Comparison of ENCODE assay signal across 10 mouse cellular contexts in the genomic region with DNA sequence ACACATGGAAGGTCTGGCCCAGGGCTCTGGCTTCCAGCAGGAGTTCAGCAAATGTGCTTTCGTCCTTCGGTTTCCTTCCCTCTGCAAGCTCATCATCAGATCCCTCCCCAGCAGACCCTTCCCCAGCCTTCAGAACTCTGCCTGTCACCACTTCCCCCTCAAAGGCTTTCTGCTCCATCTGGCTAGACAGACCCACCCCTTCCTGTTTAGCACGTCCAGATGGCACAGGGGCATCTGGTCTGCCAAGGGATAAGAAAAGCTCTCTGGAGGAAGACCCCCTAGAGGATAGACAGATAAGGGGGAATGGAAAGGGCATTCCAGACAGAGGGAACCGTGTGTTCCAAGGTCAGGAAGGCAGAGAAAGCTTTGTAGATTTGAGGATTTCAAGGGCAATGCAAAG. TPM values are rescaled to one million over a fixed set of nuclear protein-coding genes. Genes with fewer than 3 reads are reported as not detected.
A peak's percentile ranks its signal among the peaks of the same experiment; 100 is the strongest.
DNase-seq lines count a peak whose midpoint lies in the region; ATAC-seq and TF ChIP-seq lines count a peak whose summit lies in the region.
"Had no signal": no experiment of that assay in that cellular context is flagged by ENCODE, and none has a peak within 500 bp of the region (broad histone marks: within the 10 kb centered on the region; RNA-seq: fewer than 3 reads in every experiment).

No protein-coding gene starts in this region.

- no peak for ATAC-seq in intestine, embryonic 15.5 days
- ATAC-seq in intestine, embryonic 16.5 days = no peak
- no peak for ATAC-seq in forebrain, embryonic 11.5 days (replicated peaks; ENCODE audit: low FRiP score)

- no peaks in the 10 kb centered on the region for H3K27me3 ChIP-seq in intestine, embryonic 15.5 days (replicated peaks)
- H3K27me3 ChIP-seq in intestine, embryonic 16.5 days (replicated peaks; ENCODE audit: control insufficient read depth, insufficient read depth, low read length) = no peaks in the 10 kb centered on the region
- no peaks in the 10 kb centered on the region for H3K27me3 ChIP-seq in forebrain, embryonic 11.5 days (ENCODE audit: control insufficient read depth, insufficient read depth, low read length)
- no peaks in the 10 kb centered on the region for H3K27me3 ChIP-seq in limb, embryonic 10.5 days (ENCODE audit: low read depth, poor library complexity, severe bottlenecking)
- H3K27me3 ChIP-seq: liver, embryonic 15.5 days had no signal

- H3K9ac ChIP-seq in intestine, embryonic 15.5 days = no peak overlapping the region
- no peak overlapping the region for H3K9ac ChIP-seq in intestine, embryonic 16.5 days (ENCODE audit: low read depth, low read length)
- no peak overlapping the region for H3K9ac ChIP-seq in forebrain, embryonic 11.5 days (ENCODE audit: low read length)
- H3K9ac ChIP-seq: liver, embryonic 15.5 days had no signal

- H3K36me3 ChIP-seq in intestine, embryonic 15.5 days = no peaks in the 10 kb centered on the region
- no peaks in the 10 kb centered on the region for H3K36me3 ChIP-seq in intestine, embryonic 16.5 days (ENCODE audit: control insufficient read depth, insufficient read depth, low read length)
- no peaks in the 10 kb centered on the region for H3K36me3 ChIP-seq in forebrain, embryonic 11.5 days (ENCODE audit: control insufficient read depth, insufficient read depth, low read length)
- no peaks in the 10 kb centered on the region; the same call in 1 of the 2 replicates for H3K36me3 ChIP-seq in limb, embryonic 10.5 days
- H3K36me3 ChIP-seq: liver, embryonic 15.5 days had no signal

- WGBS in intestine, embryonic 15.5 days = 65% methylated on average over 4 of the region's 4 CpGs
- WGBS in intestine, embryonic 16.5 days = 57% methylated on average over 4 of the region's 4 CpGs
- WGBS in forebrain, embryonic 11.5 days = 63% methylated on average over 4 of the region's 4 CpGs
- WGBS in limb, embryonic 10.5 days = 24% methylated on average over 4 of the region's 4 CpGs

- H3K9me3 ChIP-seq in intestine, embryonic 15.5 days = no peaks in the 10 kb centered on the region
- no peaks in the 10 kb centered on the region for H3K9me3 ChIP-seq in intestine, embryonic 16.5 days (ENCODE audit: control insufficient read depth, low read length)
- no peaks in the 10 kb centered on the region for H3K9me3 ChIP-seq in forebrain, embryonic 11.5 days (ENCODE audit: control insufficient read depth, low read length)
- H3K9me3 ChIP-seq in limb, embryonic 10.5 days (replicated peaks) = no peaks in the 10 kb centered on the region
- H3K9me3 ChIP-seq: liver, embryonic 15.5 days had no signal

- peaks cover 28% of the 10 kb centered on the region for H3K4me1 ChIP-seq in intestine, embryonic 15.5 days (replicated peaks)
- peaks cover 28% of the 10 kb centered on the region for H3K4me1 ChIP-seq in intestine, embryonic 16.5 days (ENCODE audit: control insufficient read depth, insufficient read depth, low read length)
- H3K4me1 ChIP-seq in bone marrow macrophage, adult 2 months (ENCODE audit: control insufficient read depth, insufficient read depth, low read length) = peaks cover 51% of the 10 kb centered on the region
- H3K4me1 ChIP-seq in forebrain, embryonic 11.5 days (replicated peaks; ENCODE audit: control insufficient read depth, insufficient read depth, low read length) = peaks cover 36% of the 10 kb centered on the region
- H3K4me1 ChIP-seq in limb, embryonic 10.5 days = peaks cover 64% of the 10 kb centered on the region

- no peak overlapping the region for H3K4me3 ChIP-seq in intestine, embryonic 15.5 days (replicated peaks)
- H3K4me3 ChIP-seq in intestine, embryonic 16.5 days (ENCODE audit: low read length) = no peak overlapping the region
- H3K4me3 ChIP-seq in bone marrow macrophage, adult 2 months (ENCODE audit: insufficient read depth, low read length) = no peak overlapping the region
- H3K4me3 ChIP-seq in forebrain, embryonic 11.5 days (ENCODE audit: low read depth, low read length) = no peak overlapping the region
- no peak overlapping the region for H3K4me3 ChIP-seq in limb, embryonic 10.5 days
- H3K4me3 ChIP-seq: liver, embryonic 15.5 days had no signal

- H3K4me2 ChIP-seq in intestine, embryonic 15.5 days (replicated peaks) = no peak overlapping the region
- no peak overlapping the region for H3K4me2 ChIP-seq in intestine, embryonic 16.5 days (ENCODE audit: low read depth, low read length)
- H3K4me2 ChIP-seq in forebrain, embryonic 11.5 days (ENCODE audit: low read depth, low read length, severe bottlenecking) = no peak overlapping the region
- H3K4me2 ChIP-seq: liver, embryonic 15.5 days had no signal

- TF ChIP-seq POLR2A in bone marrow macrophage, adult 2 months (IDR thresholded peaks at IDR 0.05; ENCODE audit: borderline replicate concordance, low read depth, low read length) = no peak

- DNase-seq in forebrain, embryonic 11.5 days (ENCODE audit: low spot score) = peak; percentile 50
- DNase-seq in limb, embryonic 10.5 days (ENCODE audit: low spot score) = no peak
- DNase-seq in adrenal gland, postnatal 25 days = no peak
- no peak for DNase-seq in thymus, postnatal 25 days
- no peak for DNase-seq in frontal cortex, postnatal 14 days (ENCODE audit: low spot score in 2 of 2)
- DNase-seq: kidney, adult 8-10 months had no signal

- 0 out of 2 replicates have a peak overlapping the region, but pooled peaks have one; percentile 0 for H3K27ac ChIP-seq in intestine, embryonic 15.5 days
- H3K27ac ChIP-seq in intestine, embryonic 16.5 days (ENCODE audit: low read length) = no peak overlapping the region
- 0 out of 2 replicates have a peak overlapping the region, but pooled peaks have one; percentile 72 for H3K27ac ChIP-seq in bone marrow macrophage, adult 2 months (ENCODE audit: insufficient read depth, low read depth, low read length)
- peak overlapping the region; percentile 20; the same call in 1 of the 2 replicates for H3K27ac ChIP-seq in forebrain, embryonic 11.5 days (ENCODE audit: low read depth, low read length)
- H3K27ac ChIP-seq in limb, embryonic 10.5 days = peak overlapping the region; percentile 27; the same call in 1 of the 2 replicates

- no peak for TF ChIP-seq CTCF in bone marrow macrophage, adult 2 months (IDR thresholded peaks at IDR 0.05; ENCODE audit: low read depth, low read length)

RNA-seq across cellular contexts. Expression of a gene that starts 53.1 kb away (rescaled TPM):
- 0.92 and 0.97 TPM in 2 replicates for polyA plus RNA-seq in intestine, embryonic 15.5 days (2015; fragmentation: Nextera tagmentation; extraction: Ambion mirVana)
- 0.59 and 0.66 TPM in 2 replicates for polyA plus RNA-seq in intestine, embryonic 16.5 days (2015; fragmentation: Nextera tagmentation; extraction: Ambion mirVana)
- 11.4 and 13.4 TPM in 2 replicates for polyA plus RNA-seq in bone marrow macrophage, adult 2 months (2012; ENCODE audit: insufficient read depth, insufficient read length, missing spikeins)
- 2.9 and 3.6 TPM in 2 replicates for polyA plus RNA-seq in forebrain, embryonic 11.5 days (2014; fragmentation: Nextera tagmentation; extraction: Ambion mirVana)
- polyA plus RNA-seq in limb, embryonic 10.5 days (2016; fragmentation: Nextera tagmentation; extraction: Ambion mirVana) = 0.69 and 1.2 TPM in 2 replicates
- 6.8 and 7.8 TPM in 2 replicates for total RNA-seq in adrenal gland, postnatal 25 days (2021)
